Comparison of ENCODE assay signal across 8 mouse cellular contexts in the genomic region with DNA sequence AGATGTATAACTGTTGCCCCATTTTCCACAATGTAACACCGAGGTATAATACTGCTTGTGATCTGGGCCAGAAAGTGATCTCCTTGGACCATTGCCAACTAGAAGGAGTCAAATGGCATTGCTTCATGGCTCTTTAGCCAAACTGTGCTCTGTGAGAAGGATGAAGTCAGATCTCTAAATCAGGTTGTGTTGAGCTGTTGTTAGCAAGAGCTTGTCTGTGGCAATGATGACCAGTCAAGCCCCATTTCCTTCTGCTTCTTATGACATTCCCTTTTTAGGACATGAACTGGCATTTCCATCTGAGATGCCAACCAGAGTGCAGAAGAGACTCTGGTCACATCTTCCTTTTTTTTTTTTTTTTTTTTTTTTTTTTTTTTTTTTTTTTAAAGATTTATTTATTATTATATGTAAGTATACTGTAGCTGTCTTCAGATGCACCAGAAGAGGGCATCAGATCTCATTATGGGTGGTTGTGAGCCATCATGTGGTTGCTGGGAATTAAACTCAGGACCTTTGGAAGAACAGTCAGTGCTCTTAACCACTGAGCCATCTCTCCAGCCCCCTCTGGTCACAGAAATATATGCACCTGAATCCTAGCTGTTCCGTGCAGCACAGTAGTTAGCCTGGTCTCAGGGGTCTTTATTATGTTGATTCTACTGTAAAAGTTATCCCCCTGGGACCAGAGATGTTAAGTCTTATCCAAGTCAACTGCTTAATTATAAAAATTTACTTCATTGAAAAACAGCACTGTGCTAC.
DNase-seq lines count a peak whose midpoint lies in the region; ATAC-seq and TF ChIP-seq lines count a peak whose summit lies in the region.
"Not testable (repeated sequence)": the region's sequence is repeated elsewhere in the genome, so short reads cannot be mapped to it uniquely, and the experiment has no call there.

No protein-coding gene starts in this region.

- H3K4me2 ChIP-seq in CH12.LX (ENCODE audit: insufficient read depth, low read depth, poor library complexity, severe bottlenecking), result not testable (repeated sequence)

- peaks cover 16% of the 10 kb centered on the region for H3K9me3 ChIP-seq in CH12.LX (replicated peaks; ENCODE audit: low read length)

- TF ChIP-seq EP300 in CH12.LX (IDR thresholded peaks at IDR 0.05; ENCODE audit: low read length), result not testable (repeated sequence)

- TF ChIP-seq POLR2A in CH12.LX (IDR thresholded peaks at IDR 0.05; ENCODE audit: low read depth, low read length); liver, adult 2 months (IDR thresholded peaks at IDR 0.05; ENCODE audit: extremely low read depth, insufficient read depth, low read length): not testable (repeated sequence)

- peaks cover 32 to 90% of the 10 kb centered on the region in 2 experiments for H3K36me3 ChIP-seq in CH12.LX (replicated peaks in 1 of 2; ENCODE audit: control insufficient read depth in 1 of 2, insufficient read depth in 1 of 2, low read length in 1 of 2)
- not testable (repeated sequence) for H3K36me3 ChIP-seq in liver, adult 2 months (ENCODE audit: control insufficient read depth, insufficient read depth, low read length); macrophage (ENCODE audit: inconsistent target)

- dilution Hi-C loops in CH12.LX (cut with MboI; ENCODE audit: extremely low pct_ligation_motif_present, extremely low pct_unique_long_range_greater_than_20kb, low sequenced_read_pairs), result not testable (repeated sequence)

- not testable (repeated sequence) for TF ChIP-seq CTCF in CH12.LX (conservative IDR thresholded peaks at IDR 0.05 in 1 of 2, IDR thresholded peaks at IDR 0.05 in 1 of 2; ENCODE audit: low read depth in 2 of 2, low read length in 2 of 2); liver, adult 2 months (IDR thresholded peaks at IDR 0.05; ENCODE audit: low read depth, low read length)

- not testable (repeated sequence) for H3K9ac ChIP-seq in CH12.LX (ENCODE audit: insufficient read depth, low read depth); liver, adult 2 months (ENCODE audit: low read depth, low read length)

- 61% methylated on average over 2 of the region's 2 CpGs for WGBS in liver, adult 2 months
- WGBS in macrophage (ENCODE audit: missing documents), result 96% methylated on average over 2 of the region's 2 CpGs

- 0 out of 2 replicates have a peak overlapping the region, but pooled peaks have one; percentile 0 for H3K27ac ChIP-seq in CH12.LX (ENCODE audit: insufficient read depth, low read depth)
- not testable (repeated sequence) for H3K27ac ChIP-seq in liver, adult 2 months (replicated peaks; ENCODE audit: insufficient read depth, low read depth, low read length)
- H3K27ac ChIP-seq in macrophage, result peak overlapping the region; percentile 53

- peaks cover 26 to 87% of the 10 kb centered on the region in 2 experiments for H3K4me1 ChIP-seq in CH12.LX (ENCODE audit: control insufficient read depth in 1 of 2, insufficient read depth in 2 of 2)
- peaks cover 21% of the 10 kb centered on the region for H3K4me1 ChIP-seq in liver, adult 2 months (ENCODE audit: control insufficient read depth, insufficient read depth, low read length)

- not testable (repeated sequence) for DNase-seq in CH12.LX (ENCODE audit: extremely low read depth)
- peak; percentile 29 for DNase-seq in Muller cell, postnatal 12 days (ENCODE audit: inconsistent ontology term)
- peak; percentile 72 for DNase-seq in adipocyte (ENCODE audit: low spot score)
- DNase-seq in fat pad, adult 2 months (ENCODE audit: extremely low read depth, low read depth, low spot score), result peak; percentile 70
- peak; percentile 54 for DNase-seq in liver, adult 2 months (ENCODE audit: extremely low read depth, low read depth, low spot score)
- DNase-seq in skeletal muscle tissue, adult 2 months (ENCODE audit: low read depth, low spot score), result peak; percentile 68

- TF ChIP-seq RAD21 in CH12.LX (IDR thresholded peaks at IDR 0.05; ENCODE audit: low read depth, low read length), result not testable (repeated sequence)

- not testable (repeated sequence) for H3K4me3 ChIP-seq in CH12.LX (replicated peaks in 1 of 3; ENCODE audit: low read depth in 2 of 3, low read length in 2 of 3, poor library complexity in 1 of 3); liver, adult 2 months (ENCODE audit: insufficient read depth, low read depth, low read length); macrophage (ENCODE audit: inconsistent target)

- H3K27me3 ChIP-seq in CH12.LX (replicated peaks); liver, adult 2 months (ENCODE audit: control insufficient read depth, insufficient read depth, low read length): not testable (repeated sequence)

- in situ Hi-C loops in CH12.LX (cut with MboI; ENCODE audit: low pct_ligation_motif_present, low pct_unique_long_range_greater_than_20kb, low sequenced_read_pairs), result loop anchor here (25.0 kb wide), 1 partner anchor 840 kb away; no protein-coding TSS in a partner anchor

- not testable (repeated sequence) for H3K79me2 ChIP-seq in CH12.LX (replicated peaks; ENCODE audit: control insufficient read depth, extremely low read depth, insufficient read depth, poor library complexity, severe bottlenecking); liver, adult 2 months (ENCODE audit: control insufficient read depth, insufficient read depth, low read length); macrophage (ENCODE audit: inconsistent target)

- ATAC-seq in hematopoietic stem cell, adult 5-6 weeks (replicated peaks in 1 of 2; ENCODE audit: insufficient read depth in 1 of 2, low FRiP score in 2 of 2, low TSS enrichment in 1 of 2, low read depth in 1 of 2, poor library complexity in 2 of 2, severe bottlenecking in 2 of 2), result peak; percentile 27 to 36; a peak in 1 of 4 replicates

TF ChIP-seq in CH12.LX, 34 proteins besides CTCF, POLR2A, EP300 and RAD21:
- TF ChIP-seq POLR2AphosphoS2 (IDR thresholded peaks at IDR 0.05; ENCODE audit: low read depth, low read length), result 0 out of 2 replicates have a peak, but pooled peaks have one; percentile 35
- peak; percentile 77 for TF ChIP-seq ZNF384 (IDR thresholded peaks at IDR 0.05; ENCODE audit: low read depth, low read length)
